Mouse (Mus musculus): ENCODE data around the gene Faap20.

The Faap20 gene

GRCm38 (mm10) chr4:155252253-155252652 is 2.7 kb downstream of the Faap20 start:
- no peak for TF ChIP-seq GATA4 (IDR thresholded peaks at IDR 0.05; ENCODE audit: insufficient replicate concordance, low read length)

- no peak for TF ChIP-seq GATA4 (IDR thresholded peaks at IDR 0.05; ENCODE audit: insufficient replicate concordance, low read length)
These were observed 15.1 kb downstream of the Faap20 start for GRCm38 (mm10) chr4:155264521-155265321.

- TF ChIP-seq GATA4 (IDR thresholded peaks at IDR 0.05; ENCODE audit: insufficient replicate concordance, low read length) = no peak
These were observed 17.5 kb downstream of the Faap20 start for GRCm38 (mm10) chr4:155267047-155267543.

- TF ChIP-seq GATA4 (IDR thresholded peaks at IDR 0.05; ENCODE audit: insufficient replicate concordance, low read length) = no peak
These were observed 18.1 kb downstream of the Faap20 start for GRCm38 (mm10) chr4:155267639-155268175.

GRCm38 (mm10) chr4:155268382-155268781 is 18.8 kb downstream of the Faap20 start:
- TF ChIP-seq GATA4 (IDR thresholded peaks at IDR 0.05; ENCODE audit: insufficient replicate concordance, low read length) = no peak

GRCm38 (mm10) chr4:155274451-155274850 is 24.8 kb downstream of the Faap20 start:
- TF ChIP-seq GATA4 (IDR thresholded peaks at IDR 0.05; ENCODE audit: insufficient replicate concordance, low read length) = no peak

GRCm38 (mm10) chr4:155274851-155275250 is 25.2 kb downstream of the Faap20 start:
- TF ChIP-seq GATA4 (IDR thresholded peaks at IDR 0.05; ENCODE audit: insufficient replicate concordance, low read length) = no peak

- no peak for TF ChIP-seq GATA4 (IDR thresholded peaks at IDR 0.05; ENCODE audit: insufficient replicate concordance, low read length)
These were observed 28.4 kb downstream of the Faap20 start for GRCm38 (mm10) chr4:155277963-155278362.

GRCm38 (mm10) chr4:155279054-155279453 is 29.5 kb downstream of the Faap20 start:
- no peak for TF ChIP-seq GATA4 (IDR thresholded peaks at IDR 0.05; ENCODE audit: insufficient replicate concordance, low read length)

- TF ChIP-seq GATA4 (IDR thresholded peaks at IDR 0.05; ENCODE audit: insufficient replicate concordance, low read length) = no peak
These were observed 30.5 kb downstream of the Faap20 start for GRCm38 (mm10) chr4:155279926-155280767.

- TF ChIP-seq GATA4 (IDR thresholded peaks at IDR 0.05; ENCODE audit: insufficient replicate concordance, low read length) = no peak
These were observed 31.1 kb downstream of the Faap20 start for GRCm38 (mm10) chr4:155280768-155281121.

GRCm38 (mm10) chr4:155281227-155281626 is 31.6 kb downstream of the Faap20 start:
- TF ChIP-seq GATA4 (IDR thresholded peaks at IDR 0.05; ENCODE audit: insufficient replicate concordance, low read length) = no peak

GRCm38 (mm10) chr4:155281652-155282051 is 32.0 kb downstream of the Faap20 start:
- TF ChIP-seq GATA4 (IDR thresholded peaks at IDR 0.05; ENCODE audit: insufficient replicate concordance, low read length) = no peak

GRCm38 (mm10) chr4:155282231-155282630 is 32.6 kb downstream of the Faap20 start:
- no peak for TF ChIP-seq GATA4 (IDR thresholded peaks at IDR 0.05; ENCODE audit: insufficient replicate concordance, low read length)

- no peak for TF ChIP-seq GATA4 (IDR thresholded peaks at IDR 0.05; ENCODE audit: insufficient replicate concordance, low read length)
These were observed 33.5 kb downstream of the Faap20 start for GRCm38 (mm10) chr4:155283001-155283503.
